In genomic region chr1:161247643-161248580, GRCm38 (mm10) we compare ENCODE assay signal across 8 mouse cellular contexts. TPM values are rescaled to one million over a fixed set of nuclear protein-coding genes. Genes with fewer than 3 reads are reported as not detected.
A peak's percentile ranks its signal among the peaks of the same experiment; 100 is the strongest.
DNase-seq lines count a peak whose midpoint lies in the region; ATAC-seq lines count a peak whose summit lies in the region.

No protein-coding gene starts in this region.

- H3K27me3 ChIP-seq in heart, embryonic 12.5 days (replicated peaks), result no peaks in the 10 kb centered on the region
- no peaks in the 10 kb centered on the region for H3K27me3 ChIP-seq in heart, embryonic 16.5 days (ENCODE audit: control insufficient read depth, insufficient read depth, low read length)
- no peaks in the 10 kb centered on the region for H3K27me3 ChIP-seq in limb, embryonic 13.5 days

- no peak for DNase-seq in heart, postnatal 25 days (ENCODE audit: low spot score)
- DNase-seq in adipocyte (ENCODE audit: low spot score), result peak; percentile 54
- no peak for DNase-seq in retina, postnatal 1 day
- no peak for DNase-seq in MN1 (ENCODE audit: low spot score)
- no peak for DNase-seq in spleen, postnatal 14 days (ENCODE audit: low spot score in 2 of 2)

- H3K36me3 ChIP-seq in heart, embryonic 12.5 days, result peaks cover 39% of the 10 kb centered on the region
- peaks cover 17% of the 10 kb centered on the region for H3K36me3 ChIP-seq in heart, embryonic 16.5 days (ENCODE audit: control insufficient read depth, insufficient read depth)
- peaks cover 44% of the 10 kb centered on the region for H3K36me3 ChIP-seq in limb, embryonic 13.5 days

- intact Hi-C loops in heart, postnatal 25 days (cut with DNase I), result no loop called here

- WGBS in heart, embryonic 12.5 days, result 82% methylated on average over 11 of the region's 11 CpGs
- WGBS in heart, embryonic 16.5 days, result 84% methylated on average over 11 of the region's 11 CpGs
- 74% methylated on average over 11 of the region's 11 CpGs for WGBS in limb, embryonic 13.5 days

- peak overlapping the region; percentile 76 for H3K4me2 ChIP-seq in heart, embryonic 12.5 days
- peak overlapping the region; percentile 81; the same call in 1 of the 2 replicates for H3K4me2 ChIP-seq in heart, embryonic 16.5 days (ENCODE audit: low read depth, low read length)
- H3K4me2 ChIP-seq in limb, embryonic 13.5 days (replicated peaks), result peak overlapping the region; percentile 83

- no peak overlapping the region for H3K9ac ChIP-seq in heart, embryonic 12.5 days
- no peak overlapping the region for H3K9ac ChIP-seq in heart, embryonic 16.5 days (ENCODE audit: low read length)
- H3K9ac ChIP-seq in limb, embryonic 13.5 days, result no peak overlapping the region

- H3K4me3 ChIP-seq in heart, embryonic 12.5 days, result 0 out of 2 replicates have a peak overlapping the region, but pooled peaks have one; percentile 13
- H3K4me3 ChIP-seq in heart, embryonic 16.5 days (ENCODE audit: low read length), result no peak overlapping the region
- H3K4me3 ChIP-seq in limb, embryonic 13.5 days, result 0 out of 2 replicates have a peak overlapping the region, but pooled peaks have one; percentile 94

- peaks cover 23% of the 10 kb centered on the region for H3K4me1 ChIP-seq in heart, embryonic 12.5 days (replicated peaks)
- peaks cover 20% of the 10 kb centered on the region for H3K4me1 ChIP-seq in heart, embryonic 16.5 days (ENCODE audit: control insufficient read depth, insufficient read depth, low read length)
- peaks cover 32% of the 10 kb centered on the region for H3K4me1 ChIP-seq in limb, embryonic 13.5 days

- no peaks in the 10 kb centered on the region for H3K9me3 ChIP-seq in heart, embryonic 12.5 days (replicated peaks)
- no peaks in the 10 kb centered on the region for H3K9me3 ChIP-seq in heart, embryonic 16.5 days (replicated peaks; ENCODE audit: control insufficient read depth, low read length)
- H3K9me3 ChIP-seq in limb, embryonic 13.5 days, result no peaks in the 10 kb centered on the region

- H3K27ac ChIP-seq in heart, embryonic 12.5 days (ENCODE audit: poor library complexity, severe bottlenecking), result no peak overlapping the region
- no peak overlapping the region for H3K27ac ChIP-seq in heart, embryonic 16.5 days (ENCODE audit: low read length)
- H3K27ac ChIP-seq in limb, embryonic 13.5 days, result no peak overlapping the region

- no peak for ATAC-seq in heart, embryonic 12.5 days (ENCODE audit: insufficient number of reproducible peaks, low FRiP score)
- ATAC-seq in heart, embryonic 16.5 days (replicated peaks; ENCODE audit: extremely low read depth, insufficient read depth, low FRiP score), result no peak
- no peak for ATAC-seq in limb, embryonic 13.5 days (ENCODE audit: low FRiP score, low read depth)

RNA-seq across cellular contexts. Expression of gene Prdx6, which starts 3.1 kb away (rescaled TPM):
- 391 and 403 TPM in 2 replicates for polyA plus RNA-seq in heart, embryonic 12.5 days (2016; fragmentation: Nextera tagmentation; extraction: Ambion mirVana)
- total RNA-seq in heart, postnatal 25 days (2021), result 100 to 1,000 TPM; 265 to 283 TPM
- polyA plus RNA-seq in heart, embryonic 16.5 days (2015; fragmentation: Nextera tagmentation; extraction: Ambion mirVana), result 319 and 331 TPM in 2 replicates
- 410 and 414 TPM in 2 replicates for polyA plus RNA-seq in limb, embryonic 13.5 days (2015; fragmentation: Nextera tagmentation; extraction: Ambion mirVana)
